Mouse (Mus musculus): Measurements from ENCODE around the gene Hpf1.

Gene Hpf1

GRCm38 (mm10) chr8:60889843-60890519 lies at the start of gene Hpf1:
Gene Hpf1, plus strand, starts transcription at chr8:60890418.
- DNase-seq (ENCODE audit: low spot score): peak; percentile 99

- no peak for DNase-seq (ENCODE audit: low spot score)
Measured at GRCm38 (mm10) chr8:60842388-60842787, 47.8 kb upstream of the Hpf1 start.

- DNase-seq (ENCODE audit: low spot score): no peak
Measured at GRCm38 (mm10) chr8:60857559-60857958, 32.7 kb upstream of the Hpf1 start.

- DNase-seq (ENCODE audit: low spot score): no peak
Measured at GRCm38 (mm10) chr8:60858091-60858490, 32.1 kb upstream of the Hpf1 start.

- DNase-seq (ENCODE audit: low spot score): peak; percentile 31
Measured at GRCm38 (mm10) chr8:60858911-60859476, 31.2 kb upstream of the Hpf1 start.

- DNase-seq (ENCODE audit: low spot score): peak; percentile 94
Measured at GRCm38 (mm10) chr8:60859605-60860004, 30.6 kb upstream of the Hpf1 start.

- no peak for DNase-seq (ENCODE audit: low spot score)
Measured at GRCm38 (mm10) chr8:60860749-60861148, 29.5 kb upstream of the Hpf1 start.

- DNase-seq (ENCODE audit: low spot score): no peak
Measured at GRCm38 (mm10) chr8:60861783-60862182, 28.4 kb upstream of the Hpf1 start.

- DNase-seq (ENCODE audit: low spot score): no peak
Measured at GRCm38 (mm10) chr8:60864875-60865274, 25.3 kb upstream of the Hpf1 start.

- DNase-seq (ENCODE audit: low spot score): peak; percentile 75
Measured at GRCm38 (mm10) chr8:60865504-60866114, 24.6 kb upstream of the Hpf1 start.

- DNase-seq (ENCODE audit: low spot score): no peak
Measured at GRCm38 (mm10) chr8:60867468-60868115, 22.6 kb upstream of the Hpf1 start.

GRCm38 (mm10) chr8:60868236-60868965 lies 21.8 kb upstream of the Hpf1 start:
- DNase-seq (ENCODE audit: low spot score): no peak

- no peak for DNase-seq (ENCODE audit: low spot score)
Measured at GRCm38 (mm10) chr8:60869761-60870160, 20.5 kb upstream of the Hpf1 start.

- DNase-seq (ENCODE audit: low spot score): no peak
Measured at GRCm38 (mm10) chr8:60870231-60871193, 19.7 kb upstream of the Hpf1 start.

- DNase-seq (ENCODE audit: low spot score): no peak
Measured at GRCm38 (mm10) chr8:60878617-60879016, 11.6 kb upstream of the Hpf1 start.

GRCm38 (mm10) chr8:60883419-60884137 lies 6.6 kb upstream of the Hpf1 start:
- DNase-seq (ENCODE audit: low spot score): no peak

GRCm38 (mm10) chr8:60886736-60887135 lies 3.5 kb upstream of the Hpf1 start:
- no peak for DNase-seq (ENCODE audit: low spot score)

- no peak for DNase-seq (ENCODE audit: low spot score)
Measured at GRCm38 (mm10) chr8:60889131-60889842, 931 bp upstream of the Hpf1 start.

- DNase-seq (ENCODE audit: low spot score): no peak
Measured at GRCm38 (mm10) chr8:60890520-60890874, 279 bp downstream of the Hpf1 start.

GRCm38 (mm10) chr8:60891757-60892156 lies 1.5 kb downstream of the Hpf1 start:
- peak; percentile 21 for DNase-seq (ENCODE audit: low spot score)
